Mouse (Mus musculus): Measurements from ENCODE around the gene Olfr809. TPM values are rescaled to one million over a fixed set of nuclear protein-coding genes. Genes with fewer than 3 reads are reported as not detected.

The Olfr809 gene
- polyA plus RNA-seq (2014; fragmentation: Illumina TruSeq; extraction: RNeasy Lipid Tissue Mini Kit (QIAGEN cat#74804); ENCODE audit: low read depth, low replicate concordance) = not detected

GRCm38 (mm10) chr10:129774338-129774737 is at the start of gene Olfr809:
Gene Olfr809, plus strand, starts transcription at chr10:129774638.

GRCm38 (mm10) chr10:129729275-129729674 is 45.2 kb upstream of the Olfr809 start, which contains the start of gene Olfr805:
Gene Olfr805, minus strand, starts transcription at chr10:129729375.

GRCm38 (mm10) chr10:129741821-129742220 is 32.6 kb upstream of the Olfr809 start, which contains the start of gene Olfr806:
Gene Olfr806, minus strand, starts transcription at chr10:129741921.

GRCm38 (mm10) chr10:129757693-129758092 is 16.7 kb upstream of the Olfr809 start, which contains the start of gene Olfr807:
Gene Olfr807, minus strand, starts transcription at chr10:129757793.

GRCm38 (mm10) chr10:129765182-129765581 is 9.3 kb upstream of the Olfr809 start, which contains the start of gene Olfr808:
Gene Olfr808, plus strand, starts transcription at chr10:129765482.

GRCm38 (mm10) chr10:129794817-129795216 is 20.4 kb downstream of the Olfr809 start, which contains the start of gene Olfr810:
Gene Olfr810, minus strand, starts transcription at chr10:129794917.

GRCm38 (mm10) chr10:129804296-129804695 is 29.9 kb downstream of the Olfr809 start, which contains the start of gene Olfr811:
Gene Olfr811, minus strand, starts transcription at chr10:129804396.

Other genes starting within 250 kb of the Olfr809 start
- gene Olfr792, start 235.5 kb upstream of the Olfr809 start, polyA plus RNA-seq (2014; fragmentation: Illumina TruSeq; extraction: RNeasy Lipid Tissue Mini Kit (QIAGEN cat#74804); ENCODE audit: low read depth, low replicate concordance) = not detected
- gene Olfr794, start 207.0 kb upstream of the Olfr809 start, polyA plus RNA-seq (2014; fragmentation: Illumina TruSeq; extraction: RNeasy Lipid Tissue Mini Kit (QIAGEN cat#74804); ENCODE audit: low read depth, low replicate concordance) = not detected
- gene Olfr796, start 162.1 kb upstream of the Olfr809 start, polyA plus RNA-seq (2014; fragmentation: Illumina TruSeq; extraction: RNeasy Lipid Tissue Mini Kit (QIAGEN cat#74804); ENCODE audit: low read depth, low replicate concordance) = not detected
- gene Olfr798, start 146.7 kb upstream of the Olfr809 start, polyA plus RNA-seq (2014; fragmentation: Illumina TruSeq; extraction: RNeasy Lipid Tissue Mini Kit (QIAGEN cat#74804); ENCODE audit: low read depth, low replicate concordance) = not detected
- not detected for gene Olfr799, start 137.2 kb upstream of the Olfr809 start, polyA plus RNA-seq (2014; fragmentation: Illumina TruSeq; extraction: RNeasy Lipid Tissue Mini Kit (QIAGEN cat#74804); ENCODE audit: low read depth, low replicate concordance)
- gene Olfr800, start 116.9 kb upstream of the Olfr809 start, polyA plus RNA-seq (2014; fragmentation: Illumina TruSeq; extraction: RNeasy Lipid Tissue Mini Kit (QIAGEN cat#74804); ENCODE audit: low read depth, low replicate concordance) = not detected
- gene Olfr801, start 100.8 kb upstream of the Olfr809 start, polyA plus RNA-seq (2014; fragmentation: Illumina TruSeq; extraction: RNeasy Lipid Tissue Mini Kit (QIAGEN cat#74804); ENCODE audit: low read depth, low replicate concordance) = not detected
- gene Olfr802, start 86.5 kb upstream of the Olfr809 start, polyA plus RNA-seq (2014; fragmentation: Illumina TruSeq; extraction: RNeasy Lipid Tissue Mini Kit (QIAGEN cat#74804); ENCODE audit: low read depth, low replicate concordance) = not detected
- not detected for gene Olfr803, start 80.4 kb upstream of the Olfr809 start, polyA plus RNA-seq (2014; fragmentation: Illumina TruSeq; extraction: RNeasy Lipid Tissue Mini Kit (QIAGEN cat#74804); ENCODE audit: low read depth, low replicate concordance)
- not detected for gene Olfr804, start 71.4 kb upstream of the Olfr809 start, polyA plus RNA-seq (2014; fragmentation: Illumina TruSeq; extraction: RNeasy Lipid Tissue Mini Kit (QIAGEN cat#74804); ENCODE audit: low read depth, low replicate concordance)
- gene Olfr805, start 45.3 kb upstream of the Olfr809 start, polyA plus RNA-seq (2014; fragmentation: Illumina TruSeq; extraction: RNeasy Lipid Tissue Mini Kit (QIAGEN cat#74804); ENCODE audit: low read depth, low replicate concordance) = not detected
- not detected for gene Olfr806, start 32.7 kb upstream of the Olfr809 start, polyA plus RNA-seq (2014; fragmentation: Illumina TruSeq; extraction: RNeasy Lipid Tissue Mini Kit (QIAGEN cat#74804); ENCODE audit: low read depth, low replicate concordance)
- gene Olfr807, start 16.8 kb upstream of the Olfr809 start, polyA plus RNA-seq (2014; fragmentation: Illumina TruSeq; extraction: RNeasy Lipid Tissue Mini Kit (QIAGEN cat#74804); ENCODE audit: low read depth, low replicate concordance) = not detected
- not detected for gene Olfr808, start 9.2 kb upstream of the Olfr809 start, polyA plus RNA-seq (2014; fragmentation: Illumina TruSeq; extraction: RNeasy Lipid Tissue Mini Kit (QIAGEN cat#74804); ENCODE audit: low read depth, low replicate concordance)
- not detected for gene Olfr810, start 20.3 kb downstream of the Olfr809 start, polyA plus RNA-seq (2014; fragmentation: Illumina TruSeq; extraction: RNeasy Lipid Tissue Mini Kit (QIAGEN cat#74804); ENCODE audit: low read depth, low replicate concordance)
- gene Olfr811, start 29.8 kb downstream of the Olfr809 start, polyA plus RNA-seq (2014; fragmentation: Illumina TruSeq; extraction: RNeasy Lipid Tissue Mini Kit (QIAGEN cat#74804); ENCODE audit: low read depth, low replicate concordance) = not detected
- not detected for gene Olfr812, start 71.5 kb downstream of the Olfr809 start, polyA plus RNA-seq (2014; fragmentation: Illumina TruSeq; extraction: RNeasy Lipid Tissue Mini Kit (QIAGEN cat#74804); ENCODE audit: low read depth, low replicate concordance)
- gene Olfr813, start 80.7 kb downstream of the Olfr809 start, polyA plus RNA-seq (2014; fragmentation: Illumina TruSeq; extraction: RNeasy Lipid Tissue Mini Kit (QIAGEN cat#74804); ENCODE audit: low read depth, low replicate concordance) = not detected
- gene Olfr814, start 105.2 kb downstream of the Olfr809 start, polyA plus RNA-seq (2014; fragmentation: Illumina TruSeq; extraction: RNeasy Lipid Tissue Mini Kit (QIAGEN cat#74804); ENCODE audit: low read depth, low replicate concordance) = not detected
- gene Olfr815, start 131.2 kb downstream of the Olfr809 start, polyA plus RNA-seq (2014; fragmentation: Illumina TruSeq; extraction: RNeasy Lipid Tissue Mini Kit (QIAGEN cat#74804); ENCODE audit: low read depth, low replicate concordance) = not detected
- gene Olfr816, start 141.0 kb downstream of the Olfr809 start, polyA plus RNA-seq (2014; fragmentation: Illumina TruSeq; extraction: RNeasy Lipid Tissue Mini Kit (QIAGEN cat#74804); ENCODE audit: low read depth, low replicate concordance) = not detected
- gene Olfr818, start 174.5 kb downstream of the Olfr809 start, polyA plus RNA-seq (2014; fragmentation: Illumina TruSeq; extraction: RNeasy Lipid Tissue Mini Kit (QIAGEN cat#74804); ENCODE audit: low read depth, low replicate concordance) = not detected
- gene Olfr819, start 192.6 kb downstream of the Olfr809 start, polyA plus RNA-seq (2014; fragmentation: Illumina TruSeq; extraction: RNeasy Lipid Tissue Mini Kit (QIAGEN cat#74804); ENCODE audit: low read depth, low replicate concordance) = not detected
- gene Olfr247, start 201.5 kb downstream of the Olfr809 start, polyA plus RNA-seq (2014; fragmentation: Illumina TruSeq; extraction: RNeasy Lipid Tissue Mini Kit (QIAGEN cat#74804); ENCODE audit: low read depth, low replicate concordance) = not detected
- gene Gm10310, start 210.4 kb downstream of the Olfr809 start, polyA plus RNA-seq (2014; fragmentation: Illumina TruSeq; extraction: RNeasy Lipid Tissue Mini Kit (QIAGEN cat#74804); ENCODE audit: low read depth, low replicate concordance) = not detected
- gene Olfr820, start 238.0 kb downstream of the Olfr809 start, polyA plus RNA-seq (2014; fragmentation: Illumina TruSeq; extraction: RNeasy Lipid Tissue Mini Kit (QIAGEN cat#74804); ENCODE audit: low read depth, low replicate concordance) = not detected

All from heart, adult 10 weeks (tissue).